Mouse (Mus musculus): Measurements from ENCODE around the gene Rab3c.

- no peak for TF ChIP-seq EP300 (optimal IDR thresholded peaks at IDR 0.05)
- no peak for TF ChIP-seq CTCF (IDR thresholded peaks at IDR 0.05; ENCODE audit: low read depth)
Observed at GRCm38 (mm10) chr13:110238970-110239369, 41.8 kb downstream of the Rab3c start.

Data from stomach, postnatal 0 days (tissue).